Mouse (Mus musculus): ENCODE measurements around the gene Gpc3. TPM values are rescaled to one million over a fixed set of nuclear protein-coding genes. Genes with fewer than 3 reads are reported as not detected.
"Not testable (repeated sequence)": the region's sequence is repeated elsewhere in the genome, so short reads cannot be mapped to it uniquely, and the experiment has no call there.

Gpc3 gene
- total RNA-seq, 2 experiments from 2014 or later: 8.2 to 9.0 TPM

DNA sequence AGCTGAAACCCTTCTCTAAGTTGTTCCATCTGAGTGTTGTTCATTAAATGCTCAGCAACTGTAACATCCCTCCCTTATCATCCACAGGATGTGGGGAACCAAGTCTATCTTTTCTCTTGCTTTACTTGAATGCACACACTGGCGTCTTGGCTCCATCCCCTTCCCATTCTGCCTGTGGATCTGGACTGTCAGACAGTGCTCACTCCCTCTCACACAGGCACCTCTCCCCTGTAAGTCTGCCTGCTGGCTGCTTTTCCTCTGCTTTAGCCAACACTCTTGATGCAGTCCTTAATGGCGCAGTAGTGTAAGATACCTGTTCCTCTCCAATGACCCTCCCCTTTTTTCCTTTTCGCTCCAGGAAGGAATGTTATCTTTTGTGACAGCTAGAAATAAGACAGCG lies 331.7 kb downstream of the Gpc3 start:
- no peak for DNase-seq (ENCODE audit: low spot score in 2 of 2)

DNA sequence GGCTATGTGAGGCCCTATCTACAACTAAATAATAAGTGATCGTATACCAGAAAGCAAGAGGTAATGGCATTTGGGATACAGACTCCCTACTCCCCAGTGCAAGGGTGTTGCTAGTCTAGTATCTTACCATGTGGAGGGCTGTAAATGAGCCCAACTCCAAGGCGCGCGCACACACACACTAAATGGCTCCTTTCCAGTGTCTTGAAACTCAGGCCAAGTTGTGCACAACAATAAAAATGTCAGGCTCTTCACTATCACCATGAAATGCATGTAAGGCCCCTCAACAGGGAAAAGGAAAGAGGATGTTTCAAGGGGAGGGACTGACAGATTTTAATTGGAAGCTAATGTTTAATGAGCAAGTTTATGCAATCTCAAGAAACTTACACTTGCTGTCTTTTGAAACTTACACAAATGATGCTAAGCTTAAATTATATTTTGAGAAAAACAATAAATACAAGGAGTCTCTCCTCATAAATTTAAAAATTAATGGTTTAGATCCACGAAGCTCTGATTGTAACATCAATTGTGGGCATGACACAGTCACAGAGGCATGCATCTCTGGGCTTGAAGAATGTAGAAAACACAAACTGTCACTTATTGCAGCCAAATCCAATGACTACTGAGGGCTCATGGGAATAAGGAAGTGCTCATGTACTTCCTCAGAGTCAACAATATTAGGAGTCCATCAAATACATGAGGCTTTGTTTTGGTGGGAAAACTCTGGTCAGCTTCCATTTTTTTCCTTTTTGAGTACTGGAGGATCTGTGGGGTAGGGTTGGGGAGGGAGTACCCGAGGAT lies 332.4 kb downstream of the Gpc3 start:
- DNase-seq (ENCODE audit: low spot score in 2 of 2): no peak

DNA sequence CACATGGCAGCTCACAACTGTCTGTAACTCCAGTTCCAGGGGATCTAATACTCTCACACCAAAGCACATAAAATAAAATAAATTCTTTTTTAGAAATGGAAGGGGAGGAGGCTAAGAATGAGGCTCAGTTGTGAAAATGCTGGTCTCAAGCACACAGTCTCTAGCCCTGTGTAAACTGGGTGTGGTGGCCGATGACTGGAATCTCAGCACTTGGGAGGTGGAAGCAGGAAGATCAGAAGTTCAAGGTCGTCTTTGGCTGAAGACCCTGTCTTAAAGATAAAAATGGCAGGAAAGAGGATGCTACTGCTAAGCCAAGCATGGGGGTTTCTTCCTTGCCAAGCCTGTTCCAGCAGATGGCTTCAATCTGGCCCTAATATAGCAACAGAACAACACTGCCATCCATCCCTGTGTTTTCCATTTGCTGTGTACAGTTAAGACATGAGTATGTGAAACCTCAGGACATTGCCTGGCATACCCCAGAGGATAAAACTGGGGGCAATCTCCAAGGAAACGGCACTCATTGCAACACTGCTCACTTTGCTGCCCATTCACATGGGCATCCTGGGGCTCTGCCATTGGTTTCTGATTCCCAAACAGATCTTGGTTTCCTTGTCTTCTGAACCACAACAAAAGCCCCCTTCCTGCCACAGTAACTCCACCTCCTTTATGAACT lies 334.9 kb downstream of the Gpc3 start:
- DNase-seq (ENCODE audit: low spot score in 2 of 2): peak; percentile 9 to 59

DNA sequence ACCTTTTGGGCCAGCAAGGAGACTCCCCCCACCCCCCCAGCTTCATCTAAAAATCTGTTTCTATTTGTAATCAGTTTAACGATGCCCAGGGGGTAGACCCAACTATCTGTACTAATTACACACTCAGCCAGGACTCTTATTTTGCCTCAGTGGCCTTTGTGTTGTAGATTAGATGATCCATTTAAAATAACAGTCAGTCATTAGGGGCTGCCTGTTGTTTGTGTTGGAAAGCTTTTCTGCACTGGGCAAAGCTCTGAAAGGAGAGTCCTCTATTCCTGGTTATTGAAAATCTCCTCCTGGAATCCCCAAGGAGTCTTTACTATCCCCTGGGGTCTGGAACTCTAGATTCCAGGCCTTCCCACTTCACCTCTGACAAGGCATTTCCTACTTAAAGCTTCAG lies 336.2 kb downstream of the Gpc3 start:
- no peak for DNase-seq (ENCODE audit: low spot score in 2 of 2)

DNA sequence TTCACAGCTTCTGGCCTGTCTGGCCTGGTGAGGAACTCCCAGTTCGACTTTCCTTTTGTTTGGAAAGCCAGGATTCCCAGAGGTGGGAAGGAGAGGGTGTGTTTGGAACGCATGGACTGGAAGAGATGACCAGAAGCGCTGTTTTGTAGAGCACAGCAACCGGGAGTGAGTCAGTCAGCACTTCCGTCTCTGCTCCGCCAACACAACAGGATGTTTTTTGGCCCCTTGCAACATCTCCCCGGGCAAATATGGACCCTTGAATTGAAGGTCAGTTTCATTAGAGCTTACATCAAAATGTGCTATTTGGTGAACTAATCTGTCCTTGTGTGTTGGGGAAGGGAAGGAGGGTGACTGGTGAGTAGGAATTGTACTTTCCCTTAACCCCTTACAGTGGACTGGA lies 340.7 kb downstream of the Gpc3 start:
- no peak for DNase-seq (ENCODE audit: low spot score in 2 of 2)

DNA sequence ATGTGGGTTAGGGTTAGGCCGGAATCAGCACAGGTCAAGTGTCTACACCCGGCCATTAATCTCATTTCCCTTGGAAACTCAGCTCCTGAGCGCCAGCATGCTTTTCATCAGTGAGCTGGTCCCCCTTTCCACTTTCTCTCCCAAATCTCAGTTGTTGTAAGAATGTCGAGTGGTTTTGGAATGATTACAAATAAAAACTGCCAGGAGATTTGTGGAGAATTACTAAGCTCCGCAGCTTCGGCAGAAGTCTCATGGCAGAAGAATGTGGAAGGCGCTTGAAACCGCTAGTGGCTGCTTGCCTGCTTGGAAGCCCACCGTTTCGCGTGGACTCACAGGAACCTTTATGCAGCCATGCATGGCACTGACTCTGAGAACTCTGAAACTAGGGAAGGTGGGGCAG lies 351.8 kb downstream of the Gpc3 start:
- DNase-seq (ENCODE audit: low spot score in 2 of 2): no peak

DNA sequence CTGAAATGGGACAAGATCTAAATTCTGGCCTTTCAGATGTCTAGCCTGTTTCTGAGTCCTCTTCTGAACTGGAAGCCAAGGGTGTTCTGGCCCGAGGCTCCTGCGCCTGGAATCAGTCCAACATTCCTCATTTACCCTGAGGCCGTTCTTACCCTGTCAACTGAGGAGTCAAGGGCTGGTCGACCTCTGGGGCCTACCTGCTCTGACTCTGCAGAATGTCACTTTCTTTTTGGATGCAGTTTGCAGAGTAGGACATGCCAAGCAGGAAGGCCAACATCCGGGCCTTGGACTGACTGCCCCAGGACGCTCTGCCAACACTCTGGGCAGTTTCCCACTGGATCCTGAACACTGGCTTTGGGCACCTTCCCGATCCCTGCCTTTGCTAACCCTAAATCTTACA lies 352.2 kb downstream of the Gpc3 start:
- no peak for DNase-seq (ENCODE audit: low spot score in 2 of 2)

DNA sequence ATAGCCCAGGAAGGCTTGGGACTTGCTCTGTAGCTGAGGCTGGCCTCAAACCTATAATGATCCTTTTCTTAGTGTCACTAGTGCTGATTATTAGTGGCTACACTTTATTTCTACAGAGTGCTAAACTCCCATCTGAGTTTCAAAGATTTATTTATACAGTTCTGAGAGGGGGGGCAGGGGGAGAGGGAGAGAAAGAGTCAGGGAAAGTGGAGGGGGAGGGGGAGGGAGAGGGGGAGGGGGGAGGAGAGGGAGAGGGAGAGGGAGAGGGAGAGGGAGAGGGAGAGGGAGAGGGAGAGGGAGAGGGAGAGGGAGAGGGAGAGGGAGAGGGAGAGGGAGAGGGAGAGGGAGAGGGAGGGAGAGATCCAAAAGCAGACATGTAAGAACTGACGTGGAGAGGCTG lies 354.0 kb downstream of the Gpc3 start:
- DNase-seq (ENCODE audit: low spot score in 2 of 2): not testable (repeated sequence)

DNA sequence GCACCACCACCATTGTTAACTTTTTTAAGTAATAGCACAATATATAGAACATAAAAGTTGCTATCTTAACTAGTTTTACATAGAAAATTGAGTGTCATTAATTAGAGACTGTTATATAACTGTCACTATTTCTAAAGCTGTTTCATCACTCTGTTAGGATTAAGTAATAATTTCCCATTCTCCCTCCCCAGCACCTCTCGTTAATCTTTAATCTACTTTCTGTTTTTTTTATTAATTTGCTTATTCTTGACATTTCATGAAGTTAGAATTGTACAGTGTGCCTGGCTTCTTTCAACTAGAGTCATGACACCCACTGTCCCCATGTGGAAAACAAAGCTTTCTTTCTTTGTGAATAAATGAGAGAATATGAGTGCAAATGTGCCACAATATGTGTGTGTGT lies 359.2 kb downstream of the Gpc3 start:
- DNase-seq (ENCODE audit: low spot score in 2 of 2): no peak

DNA sequence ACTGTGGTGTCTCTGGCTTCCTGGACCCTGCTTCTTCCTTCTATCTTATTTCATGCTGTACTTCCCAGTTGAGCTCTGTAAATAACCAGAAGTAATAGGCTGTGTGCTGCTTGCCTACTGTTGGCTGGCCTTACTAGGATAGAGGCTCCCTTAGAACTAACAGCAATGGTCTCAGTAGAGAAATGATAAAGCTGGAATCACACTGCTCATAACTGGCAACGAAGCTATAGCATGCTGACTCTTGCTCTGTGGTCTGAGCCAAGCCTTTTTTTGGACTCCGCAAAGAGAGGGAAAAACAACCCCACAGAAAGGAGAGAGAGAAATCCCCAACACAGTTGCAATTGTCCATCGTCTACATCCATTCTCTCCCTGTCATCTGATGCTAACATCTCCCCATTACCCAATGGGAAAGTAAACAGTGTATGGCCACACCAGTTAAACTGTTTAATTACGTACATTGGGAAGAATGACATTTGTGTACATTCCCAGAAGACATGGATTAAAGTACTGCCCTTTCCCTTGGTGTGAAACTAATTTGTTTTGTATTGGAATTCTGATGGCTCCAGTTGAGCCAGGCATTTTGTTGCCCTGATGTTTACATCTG lies 368.0 kb downstream of the Gpc3 start:
- no peak for DNase-seq (ENCODE audit: low spot score in 2 of 2)

DNA sequence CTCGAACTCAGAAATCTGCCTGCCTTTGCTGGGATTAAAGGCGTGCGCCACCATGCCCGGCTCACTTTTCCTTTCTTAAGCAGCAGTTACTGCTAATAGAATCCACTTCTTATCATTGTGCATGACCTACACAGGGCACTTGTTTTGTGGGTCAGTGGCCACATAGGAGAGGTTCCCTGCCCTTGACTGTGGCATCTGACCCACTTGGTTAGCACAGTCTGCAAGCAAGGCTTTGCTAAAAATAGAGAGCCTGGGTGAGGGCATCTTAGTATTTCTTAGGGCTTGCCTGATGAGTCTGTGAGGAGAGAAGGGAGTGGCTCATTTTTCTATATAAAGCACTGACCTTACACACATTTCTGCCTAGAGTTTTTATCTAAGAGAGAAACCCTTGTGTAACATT lies 376.3 kb downstream of the Gpc3 start:
- DNase-seq (ENCODE audit: low spot score in 2 of 2): no peak

DNA sequence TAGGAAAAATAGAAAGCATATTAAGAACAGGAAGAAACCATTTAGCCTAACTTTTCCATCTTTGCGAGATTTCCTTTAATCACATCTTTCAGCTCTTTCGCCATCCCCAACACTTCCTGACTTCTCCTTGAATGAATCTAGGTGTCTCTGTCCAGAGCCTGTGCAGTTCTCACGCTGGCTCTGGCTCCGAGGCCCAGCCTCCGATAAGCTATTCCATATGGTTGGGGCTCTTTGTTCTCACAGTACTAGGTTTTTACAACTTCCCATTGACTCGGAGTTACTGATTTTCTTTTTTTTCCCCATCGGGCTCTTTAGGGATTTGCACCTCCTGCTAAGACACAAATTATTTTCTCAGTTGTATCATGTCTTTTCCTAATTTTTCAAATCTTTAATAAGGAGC lies 381.8 kb downstream of the Gpc3 start:
- no peak for DNase-seq (ENCODE audit: low spot score in 2 of 2)

DNA sequence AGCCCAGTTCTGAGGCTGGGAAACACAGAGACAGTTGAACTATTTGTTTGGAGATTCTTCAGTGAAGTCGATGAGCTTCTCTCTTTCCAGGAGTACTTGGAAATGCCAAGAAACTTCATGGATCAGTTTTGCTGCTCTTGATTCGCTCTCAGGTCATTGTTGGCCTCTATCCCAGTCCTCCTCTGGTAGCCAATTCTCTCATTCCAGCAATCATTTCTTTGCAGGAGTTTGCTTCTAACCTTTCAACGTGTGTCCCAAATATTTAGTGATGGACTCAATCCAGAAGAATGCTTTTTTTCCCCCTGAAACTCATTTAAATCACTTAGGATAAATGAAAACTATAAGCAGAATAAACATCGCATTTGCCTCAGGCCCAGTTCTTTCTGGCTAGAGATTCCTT lies 383.0 kb downstream of the Gpc3 start:
- DNase-seq (ENCODE audit: low spot score in 2 of 2): no peak

Small RNA genes within 50 kb of the gene (microRNA-seq; reads per million reads assigned to microRNA genes)
- gene Mir6384 (0 reads per million in 2 experiments), gene Mir717 (0 reads per million in 2 experiments)

Other genes starting within 250 kb of the Gpc3 start
- gene Ccdc160, start 177.2 kb upstream of the Gpc3 start, total RNA-seq (2021): 1 to 10 TPM; 2.3 to 2.8 TPM

All from layer of hippocampus, adult 18-20 months (tissue).